Mouse (Mus musculus): ENCODE measurements around the gene Dazap1.

- TF ChIP-seq POLR2A (IDR thresholded peaks at IDR 0.05; ENCODE audit: control insufficient read depth in 1 of 2, insufficient read depth in 1 of 2, low read depth in 1 of 2, low read length in 2 of 2, poor library complexity in 1 of 2) (no peak), UBTF (IDR thresholded peaks at IDR 0.05; ENCODE audit: borderline replicate concordance, insufficient read depth, low read depth, low read length) (no peak), ZNF384 (IDR thresholded peaks at IDR 0.05; ENCODE audit: low read depth, low read length) (no peak), E2F4 (IDR thresholded peaks at IDR 0.05; ENCODE audit: borderline replicate concordance, low read depth, low read length) (no peak), CTCF (IDR thresholded peaks at IDR 0.05 in 2 of 3, conservative IDR thresholded peaks at IDR 0.05 in 1 of 3; ENCODE audit: control insufficient read depth in 1 of 3, insufficient read depth in 1 of 3, low read depth in 2 of 3, low read length in 3 of 3, poor library complexity in 1 of 3, severe bottlenecking in 1 of 3) (no peak), SMC3 (IDR thresholded peaks at IDR 0.05; ENCODE audit: low read depth, low read length) (no peak), POLR2AphosphoS2 (IDR thresholded peaks at IDR 0.05; ENCODE audit: low read length) (no peak), TAL1 (IDR thresholded peaks at IDR 0.05; ENCODE audit: low read length) (no peak), EP300 (IDR thresholded peaks at IDR 0.05; ENCODE audit: low read depth in 1 of 2, low read length in 2 of 2) (no peak)
These were observed 18.0 kb downstream of the Dazap1 start for GRCm38 (mm10) chr10:80279273-80279672.

Measured in MEL (cell line).